Mouse (Mus musculus) hindbrain, embryonic 16.5 days (tissue): ENCODE data around the gene Ptrh2. TPM values are rescaled to one million over a fixed set of nuclear protein-coding genes. Genes with fewer than 3 reads are reported as not detected.

Experiments
- ATAC-seq: fragments of 200-750 bp; cut with Nextera tagmentation; 2 replicates; pipeline ENCODE4 v1.8.0; 2017; ENCODE audit warnings: moderate TSS enrichment, moderate library complexity
- H3K27ac ChIP-seq: fragments of 300-500 bp; sonication (generic); 2 replicates; pipeline ENCODE4 v1.5.1; 2014; ENCODE audit warnings: low read depth, mild to moderate bottlenecking, control low read depth, low read length, moderate library complexity
- H3K27me3 ChIP-seq: fragments of 300-500 bp; sonication (generic); replicated peaks from 2 replicates; pipeline ENCODE4 v1.6.1; 2014; ENCODE audit warnings: low read length; ENCODE audit not compliant: control insufficient read depth, insufficient read depth
- H3K36me3 ChIP-seq: fragments of 300-500 bp; sonication (generic); 2 replicates; pipeline ENCODE4 v1.6.1; 2014; ENCODE audit warnings: mild to moderate bottlenecking, low read length, moderate library complexity, mixed read lengths; ENCODE audit not compliant: control insufficient read depth, insufficient read depth
- H3K4me1 ChIP-seq: fragments of 300-500 bp; sonication (generic); 2 replicates; pipeline ENCODE4 v1.6.1; 2014; ENCODE audit warnings: low read depth, low read length; ENCODE audit not compliant: control insufficient read depth, insufficient read depth
- H3K4me2 ChIP-seq: fragments of 300-500 bp; sonication (generic); 2 replicates; pipeline ENCODE4 v1.6.1; 2014; ENCODE audit warnings: mild to moderate bottlenecking, low read length, control low read depth, moderate library complexity
- H3K4me3 ChIP-seq: fragments of 300-500 bp; sonication (generic); 2 replicates; pipeline ENCODE4 v1.5.1; 2014; ENCODE audit warnings: mild to moderate bottlenecking, low read length, control low read depth, moderate library complexity
- H3K9ac ChIP-seq: fragments of 300-500 bp; sonication (generic); 2 replicates; pipeline ENCODE4 v1.6.1; 2014; ENCODE audit warnings: low read depth, mild to moderate bottlenecking, control low read depth, low read length, moderate library complexity
- H3K9me3 ChIP-seq: fragments of 300-500 bp; sonication (generic); 2 replicates; pipeline ENCODE4 v1.6.1; 2014; ENCODE audit warnings: mild to moderate bottlenecking, low read length, moderate library complexity; ENCODE audit not compliant: control insufficient read depth
- WGBS: fragments of 180-500 bp; shearing (Covaris S2); extraction: QIAGEN DNeasy Blood & Tissue Kit; methylation state at CpG from one replicate; pipeline ENCODE4 v1.1.7; 2014; 5-methylcytosine and 5-hydroxymethylcytosine counted together
- polyA plus RNA-seq: library from polyadenylated mRNA; unstranded; fragments of >200 nt; fragmentation: Nextera tagmentation; extraction: Ambion mirVana; gene quantifications from 2 replicates; pipeline ENCODE4 v1.2.1, GENCODE M21; 2015

The Ptrh2 gene
- polyA plus RNA-seq, 1 experiment from 2014 or later, result 27.5 TPM

GRCm38 (mm10) chr11:86682861-86683260 lies 924 bp upstream of the Ptrh2 start:
- H3K4me1 ChIP-seq, result peaks cover 21% of the 10 kb centered on the region
- WGBS, result 40% methylated on average over 7 of the region's 7 CpGs
- ATAC-seq, result no peak
- H3K9ac ChIP-seq, result peak overlapping the region; percentile 91
- no peaks in the 10 kb centered on the region for H3K9me3 ChIP-seq
- peaks cover 3% of the 10 kb centered on the region; the same call in 1 of the 2 replicates for H3K36me3 ChIP-seq
- H3K4me3 ChIP-seq, result peak overlapping the region; percentile 97
- H3K27me3 ChIP-seq, result no peaks in the 10 kb centered on the region
- no peak overlapping the region; the same call in 1 of the 2 replicates for H3K27ac ChIP-seq
- peak overlapping the region; percentile 88 for H3K4me2 ChIP-seq

GRCm38 (mm10) chr11:86684126-86685012 lies 584 bp downstream of the Ptrh2 start:
- ATAC-seq, result no peak
- H3K36me3 ChIP-seq, result peaks cover 6% of the 10 kb centered on the region
- no peaks in the 10 kb centered on the region for H3K9me3 ChIP-seq
- WGBS, result 10% methylated on average over 20 of the region's 20 CpGs
- H3K27me3 ChIP-seq, result no peaks in the 10 kb centered on the region
- peak overlapping the region; percentile 88 for H3K4me2 ChIP-seq
- H3K4me3 ChIP-seq, result peak overlapping the region; percentile 97
- peaks cover 21% of the 10 kb centered on the region for H3K4me1 ChIP-seq
- H3K9ac ChIP-seq, result peak overlapping the region; percentile 91
- H3K27ac ChIP-seq, result peak overlapping the region; percentile 89

GRCm38 (mm10) chr11:86685366-86685765 lies 1.6 kb downstream of the Ptrh2 start:
- H3K4me2 ChIP-seq, result peak overlapping the region; percentile 88; the same call in 1 of the 2 replicates
- H3K9ac ChIP-seq, result no peak overlapping the region
- 91% methylated on average over 1 of the region's 1 CpGs for WGBS

GRCm38 (mm10) chr11:86690383-86690782 lies 6.6 kb downstream of the Ptrh2 start:
- H3K27ac ChIP-seq, result no peak overlapping the region
- WGBS, result 93% methylated on average over 3 of the region's 3 CpGs
- peaks cover 27% of the 10 kb centered on the region for H3K36me3 ChIP-seq
- no peak for ATAC-seq
- H3K27me3 ChIP-seq, result no peaks in the 10 kb centered on the region
- H3K4me3 ChIP-seq, result no peak overlapping the region
- no peaks in the 10 kb centered on the region for H3K9me3 ChIP-seq
- no peak overlapping the region for H3K4me2 ChIP-seq
- peaks cover 3% of the 10 kb centered on the region for H3K4me1 ChIP-seq
- H3K9ac ChIP-seq, result no peak overlapping the region

More at GRCm38 (mm10) chr11:86685366-86685765, 1.6 kb downstream of the Ptrh2 start:
- no peaks in the 10 kb centered on the region for H3K27me3 ChIP-seq
- no peaks in the 10 kb centered on the region for H3K9me3 ChIP-seq
- no peak overlapping the region for H3K27ac ChIP-seq
- no peak overlapping the region for H3K4me3 ChIP-seq
- H3K4me1 ChIP-seq, result peaks cover 21% of the 10 kb centered on the region
- peaks cover 8% of the 10 kb centered on the region for H3K36me3 ChIP-seq
- no peak for ATAC-seq

- no peaks in the 10 kb centered on the region for H3K4me1 ChIP-seq
- H3K27ac ChIP-seq, result no peak overlapping the region
- no peak overlapping the region for H3K9ac ChIP-seq
- 94% methylated on average over 3 of the region's 3 CpGs for WGBS
- peaks cover 30% of the 10 kb centered on the region for H3K36me3 ChIP-seq
- no peak overlapping the region for H3K4me2 ChIP-seq
- H3K9me3 ChIP-seq, result no peaks in the 10 kb centered on the region
- no peak for ATAC-seq
- H3K27me3 ChIP-seq, result no peaks in the 10 kb centered on the region
- no peak overlapping the region for H3K4me3 ChIP-seq
Observed at GRCm38 (mm10) chr11:86691482-86691881, 7.7 kb downstream of the Ptrh2 start.

- peaks cover 32% of the 10 kb centered on the region for H3K36me3 ChIP-seq
- H3K4me1 ChIP-seq, result no peaks in the 10 kb centered on the region
- H3K27ac ChIP-seq, result no peak overlapping the region
- no peak for ATAC-seq
- 95% methylated on average over 2 of the region's 2 CpGs for WGBS
- no peak overlapping the region for H3K4me2 ChIP-seq
- no peak overlapping the region for H3K9ac ChIP-seq
- H3K27me3 ChIP-seq, result no peaks in the 10 kb centered on the region
- H3K9me3 ChIP-seq, result no peaks in the 10 kb centered on the region
- no peak overlapping the region for H3K4me3 ChIP-seq
Observed at GRCm38 (mm10) chr11:86691956-86692355, 8.2 kb downstream of the Ptrh2 start.

- ATAC-seq, result no peak
- Histone ChIP-seq H3K4me2 (no peak overlapping the region), H3K36me3 (peaks cover 36% of the 10 kb centered on the region)
Observed at GRCm38 (mm10) chr11:86692546-86692945, 8.8 kb downstream of the Ptrh2 start.

GRCm38 (mm10) chr11:86695461-86695860 lies 11.7 kb downstream of the Ptrh2 start:
- Histone ChIP-seq H3K4me2 (no peak overlapping the region), H3K9me3 (no peaks in the 10 kb centered on the region), H3K4me3 (no peak overlapping the region), H3K4me1 (no peaks in the 10 kb centered on the region), H3K36me3 (peaks cover 35% of the 10 kb centered on the region), H3K9ac (no peak overlapping the region), H3K27me3 (no peaks in the 10 kb centered on the region), H3K27ac (no peak overlapping the region)
- no peak for ATAC-seq
- 75% methylated on average over 4 of the region's 4 CpGs for WGBS

More at GRCm38 (mm10) chr11:86692546-86692945, 8.8 kb downstream of the Ptrh2 start:
- Histone ChIP-seq H3K4me3 (no peak overlapping the region), H3K9ac (no peak overlapping the region), H3K9me3 (no peaks in the 10 kb centered on the region), H3K27ac (no peak overlapping the region), H3K27me3 (no peaks in the 10 kb centered on the region), H3K4me1 (no peaks in the 10 kb centered on the region)
- 91% methylated on average over 2 of the region's 2 CpGs for WGBS

- ATAC-seq, result no peak
- no peak overlapping the region for H3K4me2 ChIP-seq
- no peak overlapping the region for H3K9ac ChIP-seq
- 90% methylated on average over 4 of the region's 4 CpGs for WGBS
- H3K27me3 ChIP-seq, result no peaks in the 10 kb centered on the region
- H3K27ac ChIP-seq, result no peak overlapping the region
- peaks cover 54% of the 10 kb centered on the region for H3K36me3 ChIP-seq
- no peaks in the 10 kb centered on the region for H3K4me1 ChIP-seq
- H3K9me3 ChIP-seq, result no peaks in the 10 kb centered on the region
- no peak overlapping the region for H3K4me3 ChIP-seq
Observed at GRCm38 (mm10) chr11:86701151-86701550, 17.4 kb downstream of the Ptrh2 start.
